Mouse (Mus musculus): ENCODE results near the gene Gm13757. TPM values are rescaled to one million over a fixed set of nuclear protein-coding genes. Genes with fewer than 3 reads are reported as not detected.

Gene Gm13757
- polyA plus RNA-seq (2017; shearing (Covaris generic)): not detected

GRCm38 (mm10) chr2:88449031-88449430, at the start of gene Gm13757:
Gene Gm13757 (minus strand): TSS chr2:88449131.

GRCm38 (mm10) chr2:88493020-88493419, 44.1 kb upstream of the Gm13757 start, which contains the start of gene Olfr1185-ps1:
Gene Olfr1185-ps1 (plus strand): TSS chr2:88493320.

GRCm38 (mm10) chr2:88483298-88483697, 34.4 kb upstream of the Gm13757 start, which contains the start of gene Olfr1184:
Gene Olfr1184 (plus strand): TSS chr2:88483598.

DNA sequence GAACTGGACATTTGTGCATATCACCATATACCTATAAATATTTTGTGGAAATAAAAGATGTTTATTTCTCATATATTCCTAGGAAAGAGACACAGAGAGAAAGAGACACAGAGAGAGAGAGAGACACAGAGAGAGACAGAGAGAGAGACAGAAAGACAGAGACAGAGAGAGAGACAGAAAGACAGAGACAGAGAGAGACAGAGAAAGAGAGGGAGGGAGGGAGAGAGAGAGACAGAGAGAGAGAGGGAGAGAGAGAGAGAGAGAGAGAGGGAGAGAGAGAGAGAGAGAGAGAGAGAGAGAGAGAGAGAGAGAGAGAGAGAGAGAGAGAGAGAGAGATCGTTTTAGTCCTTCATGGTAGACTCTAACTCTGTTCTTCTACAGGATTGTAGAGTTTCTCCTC, 5.6 kb upstream of the Gm13757 start, which contains the start of gene Olfr1183:
TSS of gene Olfr1183 (plus strand) at position 301 of the 400 bp plus-strand sequence.

DNA sequence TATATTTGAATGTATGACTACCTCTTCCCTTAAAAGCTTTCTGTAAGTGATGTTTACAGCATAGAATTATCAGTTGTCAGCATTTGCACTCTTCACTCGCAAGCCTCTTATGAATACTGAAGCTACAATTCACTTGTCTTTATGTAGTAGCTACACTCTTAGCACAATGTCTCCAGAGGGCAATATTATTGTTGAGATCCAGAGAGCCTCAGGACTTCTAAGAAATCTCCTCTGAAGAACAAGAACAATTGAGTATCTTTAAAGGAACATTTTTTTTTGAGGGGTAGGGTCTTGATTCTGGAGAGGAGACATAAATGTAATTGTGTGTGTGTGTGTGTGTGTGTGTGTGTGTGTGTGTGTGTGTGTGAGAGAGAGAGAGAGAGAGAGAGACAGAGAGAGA, 22.9 kb downstream of the Gm13757 start, which contains the start of gene Olfr1181:
TSS of gene Olfr1181 (minus strand) at position 101 of the 400 bp plus-strand sequence.

DNA sequence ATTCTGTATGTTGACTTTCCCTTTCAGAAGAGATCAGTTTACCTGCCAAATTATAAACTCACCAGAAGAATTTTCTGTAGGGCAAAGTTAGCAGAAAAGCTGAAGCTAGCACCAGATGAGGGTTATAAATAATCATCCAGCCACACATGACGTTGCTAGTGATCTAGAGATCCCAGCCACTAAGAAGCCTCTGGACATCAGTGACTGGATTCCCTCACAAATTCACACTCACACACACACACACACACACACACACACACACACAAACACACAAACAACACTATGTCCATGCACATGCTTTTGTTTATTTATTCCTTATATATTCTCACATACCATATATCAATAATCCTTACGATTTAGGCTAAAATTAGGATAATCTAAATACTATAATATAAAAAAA, 29.9 kb downstream of the Gm13757 start, which contains the start of gene Olfr1180:
TSS of gene Olfr1180 (minus strand) at position 101 of the 400 bp plus-strand sequence.

DNA sequence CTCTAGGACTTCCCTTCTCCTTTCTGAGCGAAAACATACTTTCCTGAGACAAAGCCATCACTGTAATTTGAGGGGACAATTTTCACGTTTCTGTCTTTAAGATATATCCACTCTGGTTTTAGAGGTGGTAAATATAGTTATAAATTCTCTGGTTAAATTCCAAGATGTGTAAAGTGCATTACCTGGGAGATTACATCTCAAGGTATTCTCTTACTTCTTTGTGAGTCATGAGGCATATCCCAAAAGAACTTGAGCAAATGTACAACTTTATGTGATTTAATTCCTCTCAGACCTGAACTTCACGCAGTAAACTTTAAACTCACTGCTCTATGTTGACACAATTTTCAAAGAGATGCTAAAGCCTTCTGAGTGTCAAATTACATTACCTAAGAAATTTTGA, 42.6 kb downstream of the Gm13757 start, which contains the start of gene Olfr1179:
TSS of gene Olfr1179 (minus strand) at position 101 of the 400 bp plus-strand sequence.

Other genes starting within 250 kb of the Gm13757 start
- not detected for gene Olfr1170, start 220.8 kb downstream of the Gm13757 start, polyA plus RNA-seq (2017; shearing (Covaris generic))
- gene Olfr1173, start 169.3 kb downstream of the Gm13757 start, polyA plus RNA-seq (2017; shearing (Covaris generic)): not detected
- not detected for gene Olfr1174-ps, start 134.0 kb downstream of the Gm13757 start, polyA plus RNA-seq (2017; shearing (Covaris generic))
- gene Olfr1175-ps, start 121.9 kb downstream of the Gm13757 start, polyA plus RNA-seq (2017; shearing (Covaris generic)): not detected
- gene Olfr1176, start 112.4 kb downstream of the Gm13757 start, polyA plus RNA-seq (2017; shearing (Covaris generic)): not detected
- gene Olfr1177-ps, start 102.6 kb downstream of the Gm13757 start, polyA plus RNA-seq (2017; shearing (Covaris generic)): not detected
- not detected for gene Olfr1178, start 62.1 kb downstream of the Gm13757 start, polyA plus RNA-seq (2017; shearing (Covaris generic))
- not detected for gene Olfr1179, start 42.7 kb downstream of the Gm13757 start, polyA plus RNA-seq (2017; shearing (Covaris generic))
- not detected for gene Olfr1180, start 30.0 kb downstream of the Gm13757 start, polyA plus RNA-seq (2017; shearing (Covaris generic))
- gene Olfr1181, start 23.0 kb downstream of the Gm13757 start, polyA plus RNA-seq (2017; shearing (Covaris generic)): not detected
- 0.04 TPM for gene Olfr1183, start 5.7 kb upstream of the Gm13757 start, polyA plus RNA-seq (2017; shearing (Covaris generic))
- gene Olfr1184, start 34.5 kb upstream of the Gm13757 start, polyA plus RNA-seq (2017; shearing (Covaris generic)): not detected
- not detected for gene Olfr1185-ps1, start 44.2 kb upstream of the Gm13757 start, polyA plus RNA-seq (2017; shearing (Covaris generic))
- gene Olfr1186, start 69.4 kb upstream of the Gm13757 start, polyA plus RNA-seq (2017; shearing (Covaris generic)): not detected
- not detected for gene Olfr1188, start 107.8 kb upstream of the Gm13757 start, polyA plus RNA-seq (2017; shearing (Covaris generic))
- gene Olfr1189, start 137.3 kb upstream of the Gm13757 start, polyA plus RNA-seq (2017; shearing (Covaris generic)): not detected
- not detected for gene Olfr1191-ps1, start 191.4 kb upstream of the Gm13757 start, polyA plus RNA-seq (2017; shearing (Covaris generic))
- gene Olfr1192-ps1, start 199.4 kb upstream of the Gm13757 start, polyA plus RNA-seq (2017; shearing (Covaris generic)): not detected
- not detected for gene Olfr1193, start 226.5 kb upstream of the Gm13757 start, polyA plus RNA-seq (2017; shearing (Covaris generic))
- gene Olfr1195, start 240.1 kb upstream of the Gm13757 start, polyA plus RNA-seq (2017; shearing (Covaris generic)): not detected